Mouse (Mus musculus) c-Kit-positive CD71-positive TER-119-negative erythroid progenitor cells, embryonic 14.5 days (primary cell): ENCODE data around the gene Ecel1.

Experiments used
- DNase-seq: peaks from one replicate; pipeline ENCODE4 v3.0.0-alpha.2; 2013; ENCODE audit warnings: low read depth

Gene Ecel1

GRCm38 (mm10) chr1:87098358-87098975 lies 57.9 kb downstream of the Ecel1 start:
- peak; percentile 17 for DNase-seq
